Mouse (Mus musculus) E14TG2a.4 (cell line): ENCODE measurements around the gene Arhgef28.

Source experiments
- CTCF ChIP-seq: conservative IDR thresholded peaks from 2 replicates; pipeline ENCODE4 v1.5.1; 2014; ENCODE audit warnings: low read length
- POU5F1 ChIP-seq: IDR thresholded peaks from 2 replicates; pipeline ENCODE4 v1.6.1; 2014; ENCODE audit warnings: low read length, borderline replicate concordance

GRCm38 (mm10) chr13:98226225-98226624 is 20.0 kb upstream of the Arhgef28 start:
- TF ChIP-seq CTCF (no peak), POU5F1 (no peak)
